Mouse (Mus musculus): ENCODE data around the gene Zfp97. TPM values are rescaled to one million over a fixed set of nuclear protein-coding genes. Genes with fewer than 3 reads are reported as not detected.
A peak's percentile ranks its signal among the peaks of the same experiment; 100 is the strongest.
"Not testable (repeated sequence)": the region's sequence is repeated elsewhere in the genome, so short reads cannot be mapped to it uniquely, and the experiment has no call there.

Zfp97 gene
- polyA plus RNA-seq (2015; fragmentation: Nextera tagmentation; extraction: Ambion mirVana) = 3.7 and 4.9 TPM in 2 replicates

- H3K27ac ChIP-seq (replicated peaks); H3K4me3 ChIP-seq; H3K4me1 ChIP-seq (replicated peaks); H3K4me2 ChIP-seq; H3K27me3 ChIP-seq; H3K9me3 ChIP-seq; H3K9ac ChIP-seq; H3K36me3 ChIP-seq: not testable (repeated sequence)
- peak; percentile 99 for ATAC-seq (ENCODE audit: low FRiP score, low read depth)
- no CpG with 5 or more reads among the region's 8 CpGs for WGBS
Observed at GRCm38 (mm10) chr17:17120830-17121502, at the start of gene Zfp97. Zfp97 (plus strand) TSS chr17:17121415.

- peak; percentile 100 for ATAC-seq (ENCODE audit: low FRiP score, low read depth)
- H3K4me3 ChIP-seq = not testable (repeated sequence)
Observed at GRCm38 (mm10) chr17:17178757-17179413, 57.7 kb downstream of the Zfp97 start.

GRCm38 (mm10) chr17:17194761-17195160 lies 73.5 kb downstream of the Zfp97 start:
- Histone ChIP-seq H3K9me3 (peaks cover 21% of the 10 kb centered on the region), H3K36me3 (peaks cover 13% of the 10 kb centered on the region)
- H3K4me2 ChIP-seq; H3K27me3 ChIP-seq; H3K27ac ChIP-seq (replicated peaks); H3K4me3 ChIP-seq; H3K9ac ChIP-seq; H3K4me1 ChIP-seq (replicated peaks); ATAC-seq (ENCODE audit: low FRiP score, low read depth): not testable (repeated sequence)

More at GRCm38 (mm10) chr17:17178757-17179413, 57.7 kb downstream of the Zfp97 start:
- not testable (repeated sequence) for H3K27me3 ChIP-seq; H3K4me2 ChIP-seq; H3K9ac ChIP-seq; H3K36me3 ChIP-seq; H3K27ac ChIP-seq (replicated peaks); H3K4me1 ChIP-seq (replicated peaks); H3K9me3 ChIP-seq
- no CpG with 5 or more reads among the region's 8 CpGs for WGBS

GRCm38 (mm10) chr17:17195178-17195577 lies 74.0 kb downstream of the Zfp97 start:
- Histone ChIP-seq H3K4me1 (replicated peaks) (no peaks in the 10 kb centered on the region), H3K36me3 (peaks cover 13% of the 10 kb centered on the region), H3K27ac (replicated peaks) (no peak overlapping the region), H3K4me3 (no peak overlapping the region), H3K9me3 (peaks cover 18% of the 10 kb centered on the region), H3K9ac (no peak overlapping the region), H3K4me2 (no peak overlapping the region), H3K27me3 (no peaks in the 10 kb centered on the region)
- ATAC-seq (ENCODE audit: low FRiP score, low read depth) = no peak

- WGBS = 99% methylated on average over 3 of the region's 3 CpGs
- not testable (repeated sequence) for H3K27ac ChIP-seq (replicated peaks); H3K4me1 ChIP-seq (replicated peaks); H3K9ac ChIP-seq; ATAC-seq (ENCODE audit: low FRiP score, low read depth); H3K27me3 ChIP-seq; H3K4me2 ChIP-seq; H3K4me3 ChIP-seq
- peaks cover 18% of the 10 kb centered on the region for H3K9me3 ChIP-seq
- H3K36me3 ChIP-seq = peaks cover 13% of the 10 kb centered on the region
Observed at GRCm38 (mm10) chr17:17196111-17196510, 74.9 kb downstream of the Zfp97 start.

Other genes with a start within 250 kb of the Zfp97 start
- gene Zfp960, start 57.3 kb upstream of the Zfp97 start, polyA plus RNA-seq (2015; fragmentation: Nextera tagmentation; extraction: Ambion mirVana) = 2.8 TPM in 2 replicates

Data from hindbrain, embryonic 15.5 days (tissue).